Mouse (Mus musculus) mouse trophoblast stem cell (cell line): ENCODE data around the gene Msln.
"Not testable (repeated sequence)": the region's sequence is repeated elsewhere in the genome, so short reads cannot be mapped to it uniquely, and the experiment has no call there.

Experiments used
- in situ Hi-C, 2 experiments: fragments of 300-500 bp; cut with MseI, MboI; formaldehyde crosslinking; loops; 2 replicates in 1 of 2; 3 replicates in 1 of 2; pipeline ENCODE4 v1.15.1; 2025

The Msln gene

DNA sequence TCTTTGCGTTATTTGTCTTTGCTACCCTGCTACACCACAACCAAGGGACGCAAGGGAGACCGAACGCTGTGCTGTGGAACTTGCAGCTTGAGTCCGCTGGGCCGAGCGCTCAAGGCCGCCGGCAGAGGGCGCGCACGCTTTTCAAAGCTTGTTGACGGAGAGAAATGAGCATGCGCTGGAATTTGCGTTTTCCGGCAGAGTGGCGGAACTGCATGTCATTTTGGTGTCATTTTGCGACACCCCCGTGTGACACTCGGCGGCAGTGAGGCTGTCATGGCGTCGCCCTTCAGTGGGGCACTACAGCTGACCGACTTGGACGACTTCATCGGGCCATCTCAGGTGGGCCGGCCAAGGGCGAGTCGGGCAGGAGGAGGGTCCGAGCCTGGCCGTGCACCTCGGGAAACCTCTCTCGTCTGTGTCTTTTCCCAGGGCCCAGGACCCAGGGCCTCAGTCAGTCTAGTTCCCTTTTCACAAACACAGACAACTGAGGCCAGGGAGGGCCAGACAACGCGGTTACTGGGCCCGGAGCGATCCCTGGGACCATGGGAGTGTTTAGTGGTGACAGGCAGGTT is 19.5 kb upstream of the Msln start, which contains the start of gene Narfl:
Gene Narfl (plus strand): TSS at position 228 of the 572 bp plus-strand sequence.
- in situ Hi-C loops = no loop called here

DNA sequence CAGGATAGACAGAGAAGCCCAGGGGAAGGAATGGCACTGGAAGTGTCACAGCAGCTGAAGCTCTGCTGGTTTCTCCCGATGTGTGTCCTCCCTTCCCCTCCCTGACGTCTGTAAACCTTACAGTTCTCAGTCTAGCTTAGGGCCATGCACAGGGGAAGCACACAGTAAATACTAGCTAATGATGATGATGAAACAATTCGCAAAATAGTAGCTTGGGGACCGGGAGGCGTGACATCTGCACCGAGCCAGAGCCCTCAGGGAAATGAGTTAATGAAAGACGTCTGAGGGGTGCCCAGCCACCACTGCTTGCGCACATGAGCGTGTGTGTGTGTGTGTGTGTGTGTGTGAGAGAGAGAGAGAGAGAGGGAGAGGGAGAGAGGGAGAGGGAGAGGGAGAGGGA is 15.2 kb upstream of the Msln start:
- in situ Hi-C loops = loop anchor here in 1 of 2 experiments (5.0 kb wide), 1 partner anchor 33 kb away; no protein-coding TSS in a partner anchor

DNA sequence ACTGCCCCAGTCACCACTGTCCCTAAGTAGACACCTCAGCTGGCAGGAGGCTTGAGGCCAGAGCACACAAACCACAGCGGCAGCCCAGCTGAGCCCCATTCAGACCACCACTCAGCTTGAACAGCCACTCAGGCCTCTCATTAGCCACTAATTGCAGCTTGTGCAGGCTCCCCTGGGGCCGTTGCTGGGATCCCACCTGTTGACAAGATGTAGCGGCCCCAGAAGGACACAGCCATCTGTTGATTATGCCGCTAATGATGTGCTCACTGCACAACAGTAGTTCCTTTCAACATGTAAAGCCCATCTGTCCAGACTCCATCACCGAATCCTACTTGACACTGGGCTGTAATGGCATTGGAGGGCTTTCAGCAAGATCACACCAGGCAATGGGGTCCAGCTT is 11.7 kb upstream of the Msln start:
- in situ Hi-C loops = loop anchor here in 1 of 2 experiments (5.0 kb wide), 1 partner anchor 36 kb away; no protein-coding TSS in a partner anchor

DNA sequence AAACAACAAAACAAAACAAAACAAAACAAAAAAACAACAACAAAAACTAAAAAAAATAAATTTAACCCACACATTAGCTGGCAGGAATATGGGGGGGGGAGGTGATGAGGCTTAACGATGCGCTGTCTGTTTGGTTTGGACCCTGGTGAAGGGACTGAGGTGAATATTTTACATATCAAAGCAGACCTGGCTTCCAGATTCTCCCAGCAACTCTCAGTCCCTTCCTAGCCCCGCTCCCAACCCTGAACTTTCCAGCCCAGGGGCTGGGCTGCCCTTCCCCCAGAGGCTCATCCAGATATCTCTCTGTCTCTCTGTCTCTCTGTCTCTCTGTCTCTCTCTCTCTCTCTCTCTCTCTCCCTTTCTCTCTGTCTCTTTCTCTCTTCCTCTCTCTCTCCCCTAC is 8.4 kb upstream of the Msln start:
- in situ Hi-C loops = no loop called here

DNA sequence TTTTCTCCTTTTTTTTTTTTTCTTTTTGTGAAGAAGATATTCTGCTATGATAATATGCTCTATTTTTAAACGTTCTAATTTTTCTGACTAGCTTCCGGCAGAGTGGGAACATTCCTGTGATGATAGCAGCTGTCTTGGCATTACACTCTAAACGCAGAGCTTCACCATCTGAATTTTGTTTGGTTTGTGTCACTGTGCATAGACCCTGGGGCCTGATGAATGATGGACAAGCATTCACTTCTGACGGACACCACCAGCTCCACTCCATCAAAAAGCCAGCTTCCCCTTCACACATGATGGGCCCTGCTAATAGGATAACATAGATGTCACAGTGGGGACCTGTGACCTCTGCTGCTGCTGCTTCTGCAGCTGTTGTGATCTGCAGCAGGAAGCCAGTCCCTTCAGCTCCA is 7.4 kb upstream of the Msln start:
- in situ Hi-C loops = no loop called here

DNA sequence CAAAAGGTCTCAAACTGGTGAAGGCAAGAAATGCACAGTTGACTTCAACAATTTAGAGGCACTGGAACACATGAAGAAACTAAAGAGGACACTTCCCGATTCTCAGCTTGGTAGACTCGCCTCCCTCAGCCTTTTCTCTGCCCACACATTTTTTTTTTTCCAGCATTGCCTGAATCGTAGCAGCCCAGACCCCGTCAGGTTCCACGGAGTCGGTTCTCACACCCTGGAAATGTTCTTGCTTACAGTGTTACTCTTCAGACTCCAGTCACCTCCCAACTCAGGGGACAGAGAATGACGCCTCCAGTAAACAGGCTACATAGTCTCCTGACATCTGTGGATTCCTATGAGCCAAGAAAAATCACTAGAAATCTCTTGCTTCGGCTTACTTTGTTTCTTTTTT is 6.0 kb upstream of the Msln start:
- in situ Hi-C loops = no loop called here

DNA sequence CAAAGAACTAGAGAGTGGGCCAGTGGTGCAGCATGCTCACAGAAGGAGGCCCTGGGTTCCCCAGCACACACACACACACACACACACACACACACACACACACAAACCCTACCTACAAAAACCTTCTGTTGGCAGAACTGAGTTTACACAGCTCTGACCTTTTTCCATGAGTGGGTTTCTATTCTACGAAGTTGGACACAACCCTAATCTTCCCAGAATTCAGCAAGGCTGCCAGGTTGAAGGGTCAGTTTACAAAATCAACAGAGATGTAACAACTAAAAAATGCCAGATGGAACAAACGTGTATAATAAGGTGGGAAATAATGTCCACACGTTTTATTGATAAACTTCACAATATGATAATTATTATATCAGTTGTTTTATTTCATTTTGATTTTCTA is 3.5 kb upstream of the Msln start:
- in situ Hi-C loops = no loop called here

DNA sequence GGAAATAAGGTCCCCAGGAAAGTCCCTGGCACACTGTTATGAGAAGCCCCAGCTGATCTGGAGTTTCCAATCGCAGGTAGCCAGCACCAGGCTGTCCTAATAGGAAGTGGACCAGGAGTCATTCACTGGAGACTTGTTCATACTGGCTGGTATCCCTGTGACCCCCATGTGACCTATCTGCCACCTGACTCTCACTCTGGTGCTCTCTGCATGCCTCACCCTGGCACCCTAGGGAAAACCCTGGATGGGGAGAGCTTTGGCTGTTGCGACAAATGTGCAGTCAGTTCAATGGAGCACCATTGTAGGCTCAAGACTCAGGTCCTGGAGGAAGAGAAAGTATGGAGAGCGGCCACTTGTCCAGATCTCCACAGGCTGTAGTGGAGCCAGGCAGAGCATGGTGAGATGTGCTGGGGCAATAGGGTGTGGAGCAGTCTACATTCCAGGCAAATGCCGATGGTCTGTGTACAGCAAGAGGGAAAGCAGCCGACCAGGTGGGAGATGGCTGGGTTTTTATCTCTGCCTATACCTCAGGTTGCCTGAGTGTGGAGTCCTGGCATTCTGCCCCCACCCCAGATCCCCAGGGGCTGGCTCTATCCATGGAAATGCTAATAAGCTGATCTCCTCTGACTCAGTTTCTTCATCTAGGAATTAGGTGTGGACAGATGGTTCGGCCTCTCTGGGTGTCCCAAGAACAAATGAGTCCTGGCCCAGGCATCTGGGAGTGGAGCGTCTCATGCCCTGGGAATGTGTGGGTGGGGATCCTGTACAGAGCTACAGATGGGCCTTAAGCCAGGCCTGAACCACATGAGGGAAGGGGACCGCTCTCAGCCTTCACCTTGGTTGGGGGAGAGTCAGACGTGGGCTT is 2.4 kb upstream of the Msln start:
- in situ Hi-C loops = no loop called here

DNA sequence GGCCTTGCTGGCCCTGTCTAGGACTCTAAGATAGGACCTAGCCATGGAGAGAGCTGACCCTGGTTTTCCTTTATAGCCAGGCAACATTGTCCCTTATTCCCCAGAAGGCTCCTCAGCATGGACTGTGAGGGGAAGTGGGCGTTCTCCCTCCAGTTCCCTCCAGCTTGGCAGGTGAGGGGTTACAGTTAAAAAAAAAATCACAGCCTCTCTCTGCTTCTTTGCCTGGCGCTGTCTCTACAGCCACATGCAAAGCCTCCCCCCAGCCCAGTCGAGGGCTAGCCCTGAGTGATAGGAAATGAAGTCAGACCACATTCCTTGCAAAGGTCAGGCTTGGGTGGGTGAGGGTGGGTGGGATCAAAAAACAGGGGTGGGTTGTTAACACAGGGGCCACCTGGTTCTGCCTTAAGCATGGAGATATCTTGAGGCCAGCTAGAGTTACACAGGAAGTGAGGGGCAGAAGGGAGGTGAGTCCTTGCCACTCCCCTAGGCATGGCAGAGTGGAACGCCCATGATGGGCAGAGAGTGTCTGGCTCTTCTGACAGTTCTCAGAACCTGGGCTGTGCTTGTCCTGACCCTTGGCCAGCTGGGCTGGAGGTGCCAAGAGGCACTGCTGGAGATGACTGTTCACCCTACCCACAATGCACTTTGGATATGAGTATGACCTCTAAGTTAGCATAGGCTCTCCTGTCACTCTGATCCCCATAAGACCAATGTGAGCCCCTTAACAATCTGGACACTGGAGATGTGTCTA is 1.6 kb upstream of the Msln start:
- in situ Hi-C loops = no loop called here

DNA sequence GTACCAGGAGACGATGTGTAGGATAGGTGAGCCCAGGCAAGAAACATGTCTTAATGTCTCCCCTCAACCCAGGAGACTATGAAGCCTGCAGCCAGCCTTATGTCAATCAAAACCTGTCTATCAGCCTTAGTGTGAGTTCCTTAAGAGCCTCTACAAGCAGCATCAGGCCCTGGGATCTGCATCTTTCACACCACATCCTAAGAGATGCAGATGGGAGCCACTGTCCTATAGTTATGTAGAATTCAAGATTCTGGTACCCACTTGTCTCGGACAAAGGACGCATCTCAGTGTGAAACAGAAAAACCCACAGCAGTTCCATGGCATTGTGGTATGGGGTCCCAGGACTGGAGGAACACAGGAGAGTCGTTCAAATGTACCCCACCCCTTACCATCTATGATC is 908 bp upstream of the Msln start:
- in situ Hi-C loops = no loop called here

DNA sequence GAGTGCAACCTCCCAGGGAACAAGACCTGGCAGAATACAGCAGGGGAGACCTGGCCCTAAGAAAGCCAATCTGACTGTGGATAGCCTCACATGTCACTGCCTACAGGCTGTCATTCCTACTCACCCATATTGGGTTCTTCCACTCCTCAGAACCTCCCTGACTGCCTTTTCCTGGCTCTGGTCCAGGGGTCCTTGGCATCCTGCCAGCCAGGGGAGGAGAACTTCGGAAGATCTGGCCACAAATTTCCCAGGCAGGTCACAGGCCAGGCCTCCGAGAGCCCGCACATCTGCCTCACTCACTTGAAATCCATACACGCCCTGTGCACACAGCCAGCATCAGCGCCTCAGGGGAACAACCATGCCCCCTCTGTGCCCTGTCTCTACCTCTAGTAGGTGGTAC is 2.7 kb downstream of the Msln start:
- in situ Hi-C loops = no loop called here

DNA sequence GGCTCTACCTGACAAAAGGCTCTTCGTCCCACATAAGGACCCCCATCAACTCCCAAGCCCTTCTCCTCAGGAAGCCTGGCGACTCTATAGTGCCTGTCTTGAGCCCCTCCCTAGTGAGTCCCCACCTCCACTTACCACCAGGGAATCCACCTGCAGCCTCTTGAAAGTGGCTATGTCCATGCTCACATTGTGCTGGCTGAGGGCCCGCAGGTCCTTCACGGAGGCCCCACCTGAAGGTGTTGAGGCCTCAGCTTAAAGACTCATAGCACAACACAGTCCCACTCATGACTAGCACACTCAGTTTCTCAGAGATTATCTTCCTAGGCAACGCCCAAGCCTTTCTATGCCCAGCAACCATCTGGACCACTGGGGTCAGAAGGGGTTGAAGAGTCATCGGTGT is 4.9 kb downstream of the Msln start:
- in situ Hi-C loops = no loop called here

DNA sequence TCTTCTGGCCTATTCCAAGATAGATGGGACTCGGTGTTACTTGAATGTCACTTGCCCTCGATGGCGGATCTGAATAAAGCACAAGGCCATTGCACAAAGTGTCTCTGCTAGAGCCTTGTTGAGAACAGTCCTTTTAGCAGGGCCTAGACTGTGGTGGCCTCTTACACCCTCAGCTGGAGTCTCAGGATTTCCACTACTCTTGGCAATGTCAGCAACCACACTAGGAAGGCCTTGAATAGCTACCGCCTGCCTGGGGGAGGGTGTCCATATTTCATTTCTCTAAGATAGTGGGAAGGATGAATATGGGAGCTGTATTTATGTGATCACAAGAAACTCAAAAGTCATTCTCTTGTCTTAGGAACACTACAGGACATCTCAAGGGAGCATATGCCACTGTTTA is 5.9 kb downstream of the Msln start:
- in situ Hi-C loops = no loop called here

DNA sequence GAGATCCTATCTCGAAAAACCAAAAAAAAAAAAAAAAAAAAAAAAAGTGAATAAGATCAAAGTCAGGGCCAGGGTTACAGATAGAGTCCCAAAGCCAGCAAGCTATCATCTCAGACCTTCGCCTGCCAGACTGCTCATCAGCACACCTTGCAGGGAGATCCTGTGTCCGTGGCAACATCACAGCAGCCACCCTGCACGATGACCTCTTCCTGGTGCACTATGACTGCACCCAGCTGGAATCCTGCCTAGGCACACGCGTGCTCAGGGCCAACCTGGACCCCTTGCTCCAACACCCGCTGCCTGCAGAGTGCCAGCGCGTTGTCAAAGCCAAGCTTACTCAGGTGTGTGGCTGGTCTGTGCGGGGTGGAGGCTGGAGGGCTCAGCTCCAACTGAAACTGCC is 9.9 kb downstream of the Msln start:
- in situ Hi-C loops = no loop called here

DNA sequence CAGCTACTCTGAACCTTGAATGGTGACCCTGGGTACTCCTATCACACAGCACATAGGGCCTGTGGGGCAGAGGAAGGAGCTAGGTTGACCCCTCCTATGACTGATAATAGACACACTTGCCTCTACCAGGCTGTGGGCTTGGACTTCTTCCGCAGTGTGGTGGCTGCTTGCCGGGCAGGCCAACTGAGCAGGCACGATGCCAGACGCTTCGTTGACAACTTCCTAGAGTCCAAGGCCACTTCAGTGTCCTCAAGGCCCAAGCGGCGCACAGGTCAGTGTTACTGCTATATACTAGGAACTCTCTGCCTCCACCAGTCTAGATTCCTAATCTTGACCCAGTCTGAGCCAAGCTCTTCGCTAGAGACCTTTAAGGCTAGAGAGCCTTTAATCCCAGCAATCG is 10.3 kb downstream of the Msln start:
- in situ Hi-C loops = no loop called here

DNA sequence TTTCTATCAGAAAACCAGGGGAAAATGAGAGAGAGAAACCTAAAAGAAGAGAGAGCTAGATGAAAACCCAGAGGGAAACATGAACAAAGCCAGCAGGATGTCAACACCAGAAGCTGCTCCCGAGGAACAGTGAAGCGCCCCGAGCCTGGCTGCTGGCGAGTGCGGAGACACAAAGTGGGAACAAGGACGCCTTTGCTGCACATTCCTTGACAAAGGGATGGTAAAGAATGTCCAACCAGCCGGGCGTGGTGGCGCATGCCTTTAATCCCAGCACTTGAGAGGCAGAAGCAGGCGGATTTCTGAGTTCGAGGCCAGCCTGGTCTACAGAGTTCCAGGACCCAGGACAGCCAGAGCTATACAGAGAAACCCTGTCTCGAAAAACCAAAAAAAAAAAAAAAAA is 12.7 kb downstream of the Msln start:
- in situ Hi-C loops = not testable (repeated sequence)

DNA sequence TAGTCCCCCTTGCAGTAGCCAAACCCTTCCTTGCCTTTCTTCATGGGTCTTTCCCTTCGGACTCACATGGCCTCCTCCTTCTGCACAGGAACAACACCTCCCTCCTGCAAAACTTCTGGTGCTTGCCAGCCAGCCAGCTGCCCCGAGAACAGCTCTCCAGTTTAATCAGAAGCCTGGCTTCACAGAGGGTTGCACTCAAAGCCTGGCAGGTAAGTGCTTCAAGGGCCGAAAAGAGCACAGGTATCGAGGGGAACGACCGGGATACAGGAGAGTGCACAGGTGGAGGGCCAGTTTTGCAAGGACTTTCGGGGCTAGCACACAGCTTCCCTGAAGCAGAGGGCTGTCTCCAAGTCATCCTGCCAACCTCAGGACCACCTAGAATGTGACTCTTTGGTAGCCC is 15.3 kb downstream of the Msln start:
- in situ Hi-C loops = no loop called here

DNA sequence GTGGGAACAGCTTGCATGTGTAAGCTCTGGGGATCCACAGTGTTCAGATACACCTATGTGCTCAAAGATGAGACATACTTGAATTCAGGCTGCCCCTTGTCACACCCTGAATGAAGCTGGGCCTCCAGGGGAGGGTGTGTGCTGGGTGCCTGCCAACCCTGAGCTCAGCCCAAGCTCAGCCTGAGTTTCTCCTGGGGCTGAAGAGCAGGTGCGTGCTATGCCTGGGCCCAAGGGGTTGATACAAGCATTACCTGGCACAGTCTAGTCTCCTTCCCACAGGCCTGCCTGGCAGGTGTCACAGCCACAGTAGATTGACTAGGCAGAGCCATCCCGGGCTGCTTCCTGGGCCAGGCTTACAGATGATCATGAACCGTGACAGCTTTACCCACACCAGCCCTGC is 18.4 kb downstream of the Msln start, which contains the start of gene Mslnl:
Gene Mslnl (plus strand): TSS at position 298 of the 400 bp plus-strand sequence.
- in situ Hi-C loops = no loop called here

DNA sequence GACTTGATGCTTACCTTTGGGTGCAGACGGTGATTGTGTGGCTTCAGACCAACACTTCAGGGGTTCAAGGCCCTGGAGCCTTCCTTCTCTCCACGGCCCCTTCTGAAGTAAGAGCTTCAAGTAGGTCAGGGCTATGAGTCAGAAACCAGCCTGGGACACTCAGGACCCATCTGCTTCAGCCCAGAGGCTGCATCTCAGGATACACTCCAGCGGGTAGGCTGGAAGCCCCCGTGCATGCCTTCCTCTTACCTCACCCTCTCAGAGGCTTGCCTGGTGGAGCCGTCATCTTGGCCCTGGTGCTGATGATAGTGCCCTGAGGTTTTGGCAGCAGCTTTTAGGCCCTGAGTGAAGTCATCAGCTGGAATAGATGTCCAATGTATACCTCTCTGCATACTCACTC is 18.9 kb downstream of the Msln start:
- in situ Hi-C loops = no loop called here

DNA sequence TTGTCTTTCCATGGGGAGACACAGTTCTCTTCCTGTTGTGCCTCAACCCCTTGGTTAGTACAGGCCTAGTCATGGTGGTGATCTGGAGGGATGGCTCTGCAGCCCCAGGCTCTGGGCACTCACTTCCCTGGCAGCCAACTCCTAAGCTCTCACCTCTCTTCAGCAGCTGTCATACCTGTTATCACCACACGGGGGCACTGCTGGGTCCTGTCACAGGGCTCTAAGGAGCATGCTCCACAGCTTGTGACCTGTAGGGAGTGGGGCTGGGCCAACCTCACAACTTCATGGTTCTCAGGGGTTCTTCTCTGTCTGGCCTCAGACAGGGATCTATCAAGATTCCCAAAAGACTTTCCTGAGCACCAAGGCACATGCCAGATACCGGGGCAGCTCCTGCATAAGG is 22.1 kb downstream of the Msln start:
- in situ Hi-C loops = loop anchor here in 1 of 2 experiments (5.0 kb wide), 1 partner anchor 70 kb away; no protein-coding TSS in a partner anchor

DNA sequence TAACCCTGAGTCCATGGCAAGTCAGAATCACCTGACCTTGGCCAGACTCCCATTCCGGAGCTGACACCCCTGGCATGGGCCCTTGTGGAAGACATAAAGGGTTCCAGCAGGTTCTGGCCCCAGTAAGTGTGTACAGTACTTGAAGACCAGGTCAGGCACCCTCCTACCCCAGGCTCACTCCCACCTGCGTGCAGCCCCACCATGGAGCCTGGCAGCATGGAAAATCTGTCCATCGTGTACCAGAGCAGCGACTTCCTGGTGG is 26.2 kb downstream of the Msln start:
- in situ Hi-C loops = no loop called here

DNA sequence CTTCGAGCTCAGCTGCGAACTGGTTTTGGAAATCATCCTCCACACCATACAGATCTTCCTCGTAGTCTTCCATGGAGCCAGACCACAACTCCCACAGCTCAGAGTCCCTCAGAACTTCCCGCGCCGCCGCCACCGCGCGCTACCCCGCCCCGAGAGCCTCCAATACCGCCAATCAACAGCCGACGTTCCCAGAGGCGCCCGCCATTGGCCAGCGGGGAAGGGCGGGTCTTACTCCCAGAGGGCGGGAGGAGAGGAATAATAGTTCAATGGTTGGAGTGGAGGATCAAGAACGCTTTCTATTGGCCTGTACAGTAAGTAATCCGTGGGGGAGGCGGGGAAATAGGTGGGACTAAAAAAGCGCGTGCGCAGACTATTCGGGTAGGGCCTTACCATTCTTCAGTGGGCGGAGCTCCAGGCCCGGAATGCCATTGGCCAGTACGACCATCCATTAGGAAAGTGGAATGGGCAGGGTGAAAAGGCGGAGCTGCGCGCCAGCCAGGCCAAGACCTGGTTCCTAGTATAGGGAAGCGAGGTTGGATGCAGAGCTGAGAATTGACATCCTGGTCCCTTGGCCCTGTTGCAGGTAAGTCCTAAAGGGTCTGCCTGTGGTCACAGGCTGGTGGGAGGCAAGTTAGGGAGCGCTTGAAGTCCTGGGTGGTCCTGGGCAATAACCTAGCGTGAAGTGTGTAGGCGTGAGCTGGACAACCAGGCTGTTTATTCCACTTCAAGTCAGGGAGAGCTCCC is 26.7 kb downstream of the Msln start, which contains the start of the genes Chtf18 and Rpusd1:
Gene Chtf18 (minus strand): TSS at position 155 of the 744 bp plus-strand sequence.
Gene Rpusd1 (plus strand): TSS at position 406 of the 744 bp plus-strand sequence.
- in situ Hi-C loops = no loop called here
